ENCODE assay signal across 7 mouse cellular contexts in genomic region chr10:8885630-8886527, GRCm38 (mm10). TPM values are rescaled to one million over a fixed set of nuclear protein-coding genes. Genes with fewer than 3 reads are reported as not detected.
DNase-seq lines count a peak whose midpoint lies in the region; ATAC-seq and TF ChIP-seq lines count a peak whose summit lies in the region.

Sash1 (minus strand) TSS chr10:8886070.

- no peak for TF ChIP-seq CTCF in midbrain, postnatal 0 days (IDR thresholded peaks at IDR 0.05)

- H3K9ac ChIP-seq in heart, embryonic 12.5 days: peak within 1 kb of the TSS; percentile 85
- H3K9ac ChIP-seq in kidney, embryonic 16.5 days (replicated peaks; ENCODE audit: low read length): peak within 1 kb of the TSS; percentile 83
- H3K9ac ChIP-seq in midbrain, postnatal 0 days (replicated peaks; ENCODE audit: low read length, poor library complexity, severe bottlenecking): peak within 1 kb of the TSS; percentile 52

- peak within 1 kb of the TSS; percentile 69 for H3K4me2 ChIP-seq in heart, embryonic 12.5 days
- H3K4me2 ChIP-seq in kidney, embryonic 16.5 days (replicated peaks; ENCODE audit: low read depth, low read length): peak within 1 kb of the TSS; percentile 62
- peak within 1 kb of the TSS; percentile 96 for H3K4me2 ChIP-seq in midbrain, postnatal 0 days (ENCODE audit: low read depth, low read length, poor library complexity, severe bottlenecking)

- no peaks in the 10 kb centered on the region for H3K27me3 ChIP-seq in heart, embryonic 12.5 days (replicated peaks)
- no peaks in the 10 kb centered on the region for H3K27me3 ChIP-seq in kidney, embryonic 16.5 days (ENCODE audit: insufficient read depth, low read length)
- no peaks in the 10 kb centered on the region for H3K27me3 ChIP-seq in midbrain, postnatal 0 days (ENCODE audit: insufficient read depth, low read length)

- H3K36me3 ChIP-seq in heart, embryonic 12.5 days: no peaks in the 10 kb centered on the region
- no peaks in the 10 kb centered on the region for H3K36me3 ChIP-seq in kidney, embryonic 16.5 days (ENCODE audit: insufficient read depth, low read length)
- H3K36me3 ChIP-seq in midbrain, postnatal 0 days (ENCODE audit: insufficient read depth, low read length): no peaks in the 10 kb centered on the region

- H3K27ac ChIP-seq in brown adipose tissue, adult 24 weeks (replicated peaks; ENCODE audit: low read depth, low read length): peak within 1 kb of the TSS; percentile 94
- H3K27ac ChIP-seq in heart, embryonic 12.5 days (ENCODE audit: poor library complexity, severe bottlenecking): peak within 1 kb of the TSS; percentile 96
- peak within 1 kb of the TSS; percentile 98 for H3K27ac ChIP-seq in kidney, embryonic 16.5 days (ENCODE audit: low read length)
- peak within 1 kb of the TSS; percentile 62 for H3K27ac ChIP-seq in midbrain, postnatal 0 days (ENCODE audit: low read depth, low read length)

- under 1% methylated on average over 80 of the region's 80 CpGs for WGBS in heart, embryonic 12.5 days
- under 1% methylated on average over 71 of the region's 80 CpGs for WGBS in kidney, embryonic 16.5 days
- WGBS in midbrain, postnatal 0 days: under 1% methylated on average over 80 of the region's 80 CpGs

- H3K4me3 ChIP-seq in brown adipose tissue, adult 24 weeks (ENCODE audit: insufficient read depth, low read depth, low read length): peak within 1 kb of the TSS; percentile 89
- H3K4me3 ChIP-seq in heart, embryonic 12.5 days: peak within 1 kb of the TSS; percentile 89
- H3K4me3 ChIP-seq in kidney, embryonic 16.5 days (ENCODE audit: low read length): peak within 1 kb of the TSS; percentile 66
- H3K4me3 ChIP-seq in midbrain, postnatal 0 days (ENCODE audit: low read depth, low read length): peak within 1 kb of the TSS; percentile 68

- H3K9me3 ChIP-seq in heart, embryonic 12.5 days (replicated peaks): no peaks in the 10 kb centered on the region
- no peaks in the 10 kb centered on the region for H3K9me3 ChIP-seq in kidney, embryonic 16.5 days (ENCODE audit: low read length)
- H3K9me3 ChIP-seq in midbrain, postnatal 0 days (ENCODE audit: low read length): no peaks in the 10 kb centered on the region

- peak; percentile 65 for DNase-seq in fibroblast of lung, adult 2 months (ENCODE audit: low read depth)
- DNase-seq in liver: peak; percentile 68
- DNase-seq in midbrain, postnatal 0 days (ENCODE audit: low spot score): peak; percentile 90
- peak; percentile 29 to 48 for DNase-seq in spleen, postnatal 36 days (ENCODE audit: low spot score in 2 of 2)

- H3K4me1 ChIP-seq in brown adipose tissue, adult 24 weeks (ENCODE audit: control insufficient read depth, insufficient read depth, insufficient read length, low read length): peaks cover 10% of the 10 kb centered on the region
- H3K4me1 ChIP-seq in heart, embryonic 12.5 days (replicated peaks): peaks cover 24% of the 10 kb centered on the region
- peaks cover 33% of the 10 kb centered on the region for H3K4me1 ChIP-seq in kidney, embryonic 16.5 days (ENCODE audit: insufficient read depth, low read length)
- H3K4me1 ChIP-seq in midbrain, postnatal 0 days (ENCODE audit: insufficient read depth, low read length): no peaks in the 10 kb centered on the region; the same call in 1 of the 2 replicates

- ATAC-seq in heart, embryonic 12.5 days (ENCODE audit: insufficient number of reproducible peaks, low FRiP score): peak; percentile 89
- peak; percentile 96 for ATAC-seq in kidney, embryonic 16.5 days (ENCODE audit: low FRiP score, low TSS enrichment)
- peak; percentile 91 for ATAC-seq in midbrain, postnatal 0 days (ENCODE audit: low FRiP score)

RNA-seq across cellular contexts. Expression of gene Sash1, which starts in this region (rescaled TPM):
- polyA plus RNA-seq in brown adipose tissue, adult 24 weeks (2012; ENCODE audit: insufficient read depth, insufficient read length, missing spikeins): 14.1 and 18.2 TPM in 2 replicates
- polyA plus RNA-seq in heart, embryonic 12.5 days (2016; fragmentation: Nextera tagmentation; extraction: Ambion mirVana): 2.2 and 2.9 TPM in 2 replicates
- 3.1 and 3.9 TPM in 2 replicates for polyA plus RNA-seq in kidney, embryonic 16.5 days (2015; fragmentation: Nextera tagmentation; extraction: Ambion mirVana)
- 47.4 and 64.1 TPM in 2 replicates for total RNA-seq in midbrain, postnatal 0 days (2014; rRNA removed)
- 4.0 and 5.0 TPM in 2 replicates for polyA plus RNA-seq in midbrain, postnatal 0 days (2015; fragmentation: Nextera tagmentation; extraction: Ambion mirVana)

Comparison
In these comparisons a context has a peak if more than half of its experiments do, and no peak if none do; other contexts are left out.
1. Peak in every context shown above with its lines: DNase-seq, ATAC-seq, H3K4me3 ChIP-seq and H3K27ac ChIP-seq.
2. DNase-seq: peak in every context shown above with its lines; median percentile 90 in midbrain, postnatal 0 days; 68 in liver; 65 in fibroblast of lung, adult 2 months; 38 in spleen, postnatal 36 days.